Mouse (Mus musculus) liver, adult 2 months (tissue): ENCODE measurements around the gene Scn8a. TPM values are rescaled to one million over a fixed set of nuclear protein-coding genes. Genes with fewer than 3 reads are reported as not detected.
A peak's percentile ranks its signal among the peaks of the same experiment; 100 is the strongest.

Source experiments
- DNase-seq: peaks from one replicate; pipeline ENCODE4 v3.0.0-alpha.2; 2011; ENCODE audit warnings: low read depth, low spot score; ENCODE audit errors: extremely low read depth
- H3K27ac ChIP-seq: fragments of 200-500 bp; replicated peaks from 2 replicates; pipeline ENCODE4 v1.5.1; 2012; ENCODE audit warnings: low read depth, mild to moderate bottlenecking, control low read depth, inconsistent platforms, low read length; ENCODE audit not compliant: insufficient read depth
- H3K27me3 ChIP-seq: fragments of 200-500 bp; 2 replicates; pipeline ENCODE4 v1.6.1; 2012; ENCODE audit warnings: mild to moderate bottlenecking, moderate library complexity, low read length, inconsistent platforms; ENCODE audit not compliant: control insufficient read depth, insufficient read depth
- H3K36me3 ChIP-seq: fragments of 200-500 bp; 2 replicates; pipeline ENCODE4 v1.6.1; 2012; ENCODE audit warnings: low read length, inconsistent platforms; ENCODE audit not compliant: control insufficient read depth, insufficient read depth
- H3K4me1 ChIP-seq: fragments of 200-500 bp; 2 replicates; pipeline ENCODE4 v1.6.1; 2011; ENCODE audit warnings: low read length; ENCODE audit not compliant: control insufficient read depth, insufficient read depth
- H3K4me3 ChIP-seq: fragments of 200-500 bp; 2 replicates; pipeline ENCODE4 v1.5.1; 2011; ENCODE audit warnings: low read depth, mild to moderate bottlenecking, control low read depth, low read length, moderate library complexity; ENCODE audit not compliant: insufficient read depth
- H3K79me2 ChIP-seq: fragments of 200-500 bp; 2 replicates; pipeline ENCODE4 v1.6.1; 2012; ENCODE audit warnings: inconsistent platforms, mild to moderate bottlenecking, low read length, moderate library complexity; ENCODE audit not compliant: control insufficient read depth, insufficient read depth
- H3K9ac ChIP-seq: fragments of 200-500 bp; 2 replicates; pipeline ENCODE4 v1.6.1; 2012; ENCODE audit warnings: low read depth, mild to moderate bottlenecking, control low read depth, inconsistent platforms, low read length
- CTCF ChIP-seq: fragments of 200-500 bp; IDR thresholded peaks from 2 replicates; pipeline ENCODE4 v1.5.1; 2011; ENCODE audit warnings: low read depth, low read length, control low read depth
- POLR2A ChIP-seq: fragments of 200-500 bp; IDR thresholded peaks from 2 replicates; pipeline ENCODE4 v1.6.1; 2011; ENCODE audit warnings: low read length, control low read depth; ENCODE audit not compliant: insufficient read depth; ENCODE audit errors: extremely low read depth
- WGBS: fragments of 180-500 bp; shearing (Covaris S2); methylation state at CpG from one replicate; pipeline ENCODE4 v1.1.7; 2018; 5-methylcytosine and 5-hydroxymethylcytosine counted together
- polyA plus RNA-seq: library from polyadenylated mRNA; depleted of rRNA; stranded (reverse); fragments of >200 nt; gene quantifications from 2 replicates; pipeline ENCODE4 v1.2.3, GENCODE M21; 2012
- total RNA-seq: library from RNA; depleted of rRNA; stranded (reverse); fragments of >200 nt; gene quantifications from 2 replicates; pipeline ENCODE4 v1.2.3, GENCODE M21; 2014

Gene Scn8a
- total and polyA plus RNA-seq, 2 experiments, result 0.07 to 1.4 TPM

DNA sequence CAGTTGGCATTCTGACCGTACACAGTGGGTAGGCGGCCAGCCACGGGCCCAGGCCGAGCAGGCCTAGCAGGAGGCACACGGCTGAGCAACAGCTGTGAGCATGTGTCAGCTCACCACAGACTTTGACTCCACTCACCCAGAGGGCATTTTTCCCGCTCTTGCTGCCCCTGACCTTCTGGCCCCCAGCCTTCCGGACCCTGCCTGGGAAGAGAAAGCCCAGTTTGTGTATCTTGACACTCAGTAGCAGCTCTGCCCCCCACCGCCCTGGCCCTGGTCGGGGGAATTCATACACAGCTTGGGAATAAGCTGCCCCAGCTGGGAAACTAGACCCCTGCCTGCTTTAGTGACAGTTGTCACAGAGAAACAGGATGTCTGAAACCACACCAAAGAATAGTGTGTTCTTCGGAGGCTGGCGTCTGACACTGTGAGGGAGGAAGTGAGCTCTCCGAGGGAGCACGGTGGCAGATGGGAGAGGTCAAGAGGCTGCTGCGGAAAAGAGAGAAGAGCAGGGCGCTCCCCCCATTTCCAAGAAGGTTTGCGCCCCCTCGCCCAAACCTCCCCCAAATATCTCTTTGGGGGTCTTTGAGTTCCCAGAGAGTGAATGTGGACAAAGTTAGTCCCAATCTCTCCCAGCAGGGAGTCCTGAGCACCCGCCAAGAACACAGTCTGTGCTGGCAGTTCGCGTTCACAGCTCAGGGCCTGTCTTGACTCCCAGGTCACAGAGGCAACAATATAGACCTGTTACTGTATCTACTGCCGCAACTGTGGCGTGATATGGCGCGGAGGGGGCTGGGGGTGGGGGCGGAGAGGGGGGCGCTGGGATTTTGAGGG is 24.4 kb upstream of the Scn8a start:
- Histone ChIP-seq H3K4me3 (no peak overlapping the region), H3K27ac (no peak overlapping the region; the same call in 1 of the 2 replicates), H3K36me3 (no peaks in the 10 kb centered on the region), H3K9ac (no peak overlapping the region), H3K27me3 (peaks cover 6% of the 10 kb centered on the region), H3K79me2 (no peaks in the 10 kb centered on the region), H3K4me1 (no peaks in the 10 kb centered on the region)
- TF ChIP-seq POLR2A, result no peak
- WGBS, result 55% methylated on average over 26 of the region's 26 CpGs
- DNase-seq, result peak; percentile 7

DNA sequence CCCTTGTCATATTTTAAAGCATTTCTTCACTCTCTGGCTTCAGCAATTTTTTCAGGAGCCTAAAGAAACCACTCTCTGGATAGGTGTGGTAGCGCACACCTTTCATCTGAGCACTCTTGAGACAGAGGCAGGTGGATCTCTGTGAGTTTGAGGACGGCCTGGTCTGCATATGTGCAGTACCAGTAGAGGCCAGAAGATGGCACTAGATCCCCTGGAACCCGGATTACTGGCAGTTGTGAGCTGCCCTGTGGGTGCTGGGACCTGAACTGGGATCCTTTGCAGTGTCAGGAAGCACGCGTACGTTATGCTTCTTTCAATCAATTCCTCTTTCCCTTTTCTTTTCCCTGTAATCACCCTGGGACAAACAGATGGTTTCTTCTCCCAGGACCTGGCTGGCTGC is 22.5 kb upstream of the Scn8a start:
- Histone ChIP-seq H3K27me3 (peaks cover 6% of the 10 kb centered on the region), H3K4me1 (no peaks in the 10 kb centered on the region), H3K4me3 (no peak overlapping the region), H3K27ac (no peak overlapping the region), H3K36me3 (no peaks in the 10 kb centered on the region), H3K79me2 (no peaks in the 10 kb centered on the region), H3K9ac (no peak overlapping the region)
- 89% methylated on average over 6 of the region's 6 CpGs for WGBS
- DNase-seq, result no peak
- TF ChIP-seq CTCF, result no peak; the same call in 1 of the 2 replicates
- no peak for TF ChIP-seq POLR2A

- no peak overlapping the region for H3K4me3 ChIP-seq
- TF ChIP-seq CTCF (no peak), POLR2A (no peak)
- no peak overlapping the region for H3K9ac ChIP-seq
- no peaks in the 10 kb centered on the region for H3K79me2 ChIP-seq
- H3K27me3 ChIP-seq, result peaks cover 3% of the 10 kb centered on the region; the same call in 1 of the 2 replicates
- DNase-seq, result no peak
- WGBS, result 42% methylated on average over 3 of the region's 3 CpGs
- H3K27ac ChIP-seq, result no peak overlapping the region
- H3K4me1 ChIP-seq, result no peaks in the 10 kb centered on the region
- H3K36me3 ChIP-seq, result no peaks in the 10 kb centered on the region
These were observed 12.1 kb upstream of the Scn8a start for GRCm38 (mm10) chr15:100857586-100857985.

- DNase-seq, result no peak
- H3K79me2 ChIP-seq, result no peaks in the 10 kb centered on the region
- H3K9ac ChIP-seq, result no peak overlapping the region
- H3K4me1 ChIP-seq, result no peaks in the 10 kb centered on the region
- H3K36me3 ChIP-seq, result no peaks in the 10 kb centered on the region
- TF ChIP-seq POLR2A (no peak), CTCF (no peak)
- H3K27me3 ChIP-seq, result peaks cover 6% of the 10 kb centered on the region; the same call in 1 of the 2 replicates
- H3K27ac ChIP-seq, result no peak overlapping the region
- 29% methylated on average over 5 of the region's 5 CpGs for WGBS
- no peak overlapping the region for H3K4me3 ChIP-seq
These were observed 8.8 kb upstream of the Scn8a start for GRCm38 (mm10) chr15:100860856-100861255.

- no peak overlapping the region for H3K4me3 ChIP-seq
- TF ChIP-seq POLR2A, result no peak
- TF ChIP-seq CTCF, result no peak
- H3K27me3 ChIP-seq, result peaks cover 8% of the 10 kb centered on the region; the same call in 1 of the 2 replicates
- DNase-seq, result no peak
- H3K9ac ChIP-seq, result no peak overlapping the region
- no peaks in the 10 kb centered on the region for H3K36me3 ChIP-seq
- no peak overlapping the region for H3K27ac ChIP-seq
- H3K79me2 ChIP-seq, result no peaks in the 10 kb centered on the region
- H3K4me1 ChIP-seq, result no peaks in the 10 kb centered on the region
- WGBS, result 49% methylated on average over 3 of the region's 3 CpGs
These were observed 4.1 kb upstream of the Scn8a start for GRCm38 (mm10) chr15:100865556-100865955.
